Mouse (Mus musculus): Measurements from ENCODE around the gene Dhodh.
A peak's percentile ranks its signal among the peaks of the same experiment; 100 is the strongest.

Gene Dhodh

GRCm38 (mm10) chr8:109585652-109586051 lies 22.8 kb downstream of the Dhodh start:
- no peak for DNase-seq (ENCODE audit: extremely low read depth, low read depth)

GRCm38 (mm10) chr8:109584830-109585229 lies 23.6 kb downstream of the Dhodh start:
- no peak for DNase-seq (ENCODE audit: extremely low read depth, low read depth)

GRCm38 (mm10) chr8:109584293-109584692 lies 24.2 kb downstream of the Dhodh start:
- no peak for DNase-seq (ENCODE audit: extremely low read depth, low read depth)

GRCm38 (mm10) chr8:109578900-109579301 lies 29.6 kb downstream of the Dhodh start, which contains the start of gene Hp:
Gene Hp, minus strand, starts transcription at chr8:109579172.
- DNase-seq (ENCODE audit: extremely low read depth, low read depth), result no peak

- no peak for DNase-seq (ENCODE audit: extremely low read depth, low read depth)
These were observed 32.2 kb downstream of the Dhodh start for GRCm38 (mm10) chr8:109576311-109576710.

- no peak for DNase-seq (ENCODE audit: extremely low read depth, low read depth)
These were observed 37.3 kb downstream of the Dhodh start for GRCm38 (mm10) chr8:109571139-109571538.

GRCm38 (mm10) chr8:109565498-109566333 lies 42.8 kb downstream of the Dhodh start, which contains the start of the genes Dhx38 and Txnl4b:
Gene Dhx38, minus strand, starts transcription at chr8:109565861.
Gene Txnl4b, plus strand, starts transcription at chr8:109565892.
- DNase-seq (ENCODE audit: extremely low read depth, low read depth), result peak; percentile 99

- DNase-seq (ENCODE audit: extremely low read depth, low read depth), result peak; percentile 22
These were observed 43.7 kb downstream of the Dhodh start for GRCm38 (mm10) chr8:109564766-109565165.

GRCm38 (mm10) chr8:109563881-109564280 lies 44.6 kb downstream of the Dhodh start:
- DNase-seq (ENCODE audit: extremely low read depth, low read depth), result peak; percentile 66

- no peak for DNase-seq (ENCODE audit: extremely low read depth, low read depth)
These were observed 56.8 kb downstream of the Dhodh start for GRCm38 (mm10) chr8:109551663-109552062.

- no peak for DNase-seq (ENCODE audit: extremely low read depth, low read depth)
These were observed 64.4 kb downstream of the Dhodh start for GRCm38 (mm10) chr8:109544049-109544448.

GRCm38 (mm10) chr8:109542748-109543519 lies 65.5 kb downstream of the Dhodh start:
- no peak for DNase-seq (ENCODE audit: extremely low read depth, low read depth)

GRCm38 (mm10) chr8:109542165-109542564 lies 66.3 kb downstream of the Dhodh start:
- no peak for DNase-seq (ENCODE audit: extremely low read depth, low read depth)
